Mouse (Mus musculus) erythroblast, embryonic 14.5 days (primary cell): ENCODE results near the gene Zfp764. TPM values are rescaled to one million over a fixed set of nuclear protein-coding genes. Genes with fewer than 3 reads are reported as not detected.
"Not testable (repeated sequence)": the region's sequence is repeated elsewhere in the genome, so short reads cannot be mapped to it uniquely, and the experiment has no call there.

Experiments used
- H3K27me3 ChIP-seq: 2 replicates; pipeline ENCODE4 v1.6.1; 2012; ENCODE audit warnings: inconsistent platforms; ENCODE audit not compliant: control insufficient read depth
- H3K36me3 ChIP-seq: 2 replicates; pipeline ENCODE4 v1.6.1; 2012; ENCODE audit warnings: mild to moderate bottlenecking, inconsistent platforms; ENCODE audit not compliant: control insufficient read depth
- H3K4me1 ChIP-seq: 2 replicates; pipeline ENCODE4 v1.6.1; 2012; ENCODE audit warnings: inconsistent platforms; ENCODE audit not compliant: control insufficient read depth
- H3K4me3 ChIP-seq: replicated peaks from 2 replicates; pipeline ENCODE3; 2012; ENCODE audit warnings: moderate library complexity, mild to moderate bottlenecking, inconsistent platforms
- H3K9me3 ChIP-seq: 2 replicates; pipeline ENCODE4 v1.6.1; 2012; ENCODE audit warnings: low read length, inconsistent platforms, mixed read lengths; ENCODE audit not compliant: control insufficient read depth
- GATA1 ChIP-seq: IDR thresholded peaks from 2 replicates; pipeline ENCODE4 v1.6.1; 2012; ENCODE audit warnings: low read length, inconsistent platforms, mixed read lengths
- TAL1 ChIP-seq: IDR thresholded peaks from 3 replicates; pipeline ENCODE4 v1.6.1; 2012; ENCODE audit warnings: low read length, inconsistent platforms, mixed read lengths
- polyA plus RNA-seq: library from polyadenylated mRNA; stranded (reverse); fragments of >175 nt; gene quantifications from 2 replicates; pipeline ENCODE4 v1.2.3, GENCODE M21; 2012

Zfp764 gene
- polyA plus RNA-seq, 1 experiment: not detected

GRCm38 (mm10) chr7:127371213-127371612 lies 35.4 kb downstream of the Zfp764 start:
- Histone ChIP-seq H3K4me3 (no peak overlapping the region), H3K4me1 (peaks cover 20% of the 10 kb centered on the region), H3K27me3 (no peaks in the 10 kb centered on the region), H3K36me3 (peaks cover 10% of the 10 kb centered on the region), H3K9me3 (peaks cover 4% of the 10 kb centered on the region; the same call in 1 of the 2 replicates)
- TF ChIP-seq GATA1: no peak
- TF ChIP-seq TAL1: no peak

- H3K27me3 ChIP-seq: peaks cover 29% of the 10 kb centered on the region
- peaks cover 11% of the 10 kb centered on the region for H3K4me1 ChIP-seq
- no peak for TF ChIP-seq GATA1
- no peak for TF ChIP-seq TAL1
- H3K9me3 ChIP-seq: no peaks in the 10 kb centered on the region
- H3K4me3 ChIP-seq: no peak overlapping the region
- no peaks in the 10 kb centered on the region for H3K36me3 ChIP-seq
Observed at GRCm38 (mm10) chr7:127366249-127366648, 40.4 kb downstream of the Zfp764 start.

- H3K4me3 ChIP-seq: no peak overlapping the region
- H3K4me1 ChIP-seq: peaks cover 10% of the 10 kb centered on the region
- no peaks in the 10 kb centered on the region for H3K9me3 ChIP-seq
- TF ChIP-seq GATA1: no peak
- no peak for TF ChIP-seq TAL1
- H3K27me3 ChIP-seq: peaks cover 41% of the 10 kb centered on the region
- no peaks in the 10 kb centered on the region for H3K36me3 ChIP-seq
Observed at GRCm38 (mm10) chr7:127364166-127364565, 42.5 kb downstream of the Zfp764 start.

- H3K4me1 ChIP-seq: peaks cover 10% of the 10 kb centered on the region
- no peaks in the 10 kb centered on the region for H3K9me3 ChIP-seq
- peak overlapping the region; percentile 14 for H3K4me3 ChIP-seq
- peaks cover 43% of the 10 kb centered on the region for H3K27me3 ChIP-seq
- no peak for TF ChIP-seq GATA1
- no peak for TF ChIP-seq TAL1
- H3K36me3 ChIP-seq: no peaks in the 10 kb centered on the region
Observed at GRCm38 (mm10) chr7:127363475-127363921, 43.1 kb downstream of the Zfp764 start.

- not testable (repeated sequence) for H3K9me3 ChIP-seq, H3K4me3 ChIP-seq, H3K4me1 ChIP-seq, H3K36me3 ChIP-seq
- peaks cover 51% of the 10 kb centered on the region for H3K27me3 ChIP-seq
Observed at GRCm38 (mm10) chr7:127362418-127362817, 44.2 kb downstream of the Zfp764 start.

- Histone ChIP-seq H3K4me1 (peaks cover 10% of the 10 kb centered on the region), H3K27me3 (peaks cover 51% of the 10 kb centered on the region), H3K9me3 (no peaks in the 10 kb centered on the region), H3K36me3 (no peaks in the 10 kb centered on the region), H3K4me3 (no peak overlapping the region)
- TF ChIP-seq GATA1 (no peak), TAL1 (no peak)
Observed at GRCm38 (mm10) chr7:127361449-127361848, 45.2 kb downstream of the Zfp764 start.

GRCm38 (mm10) chr7:127360265-127360664 lies 46.4 kb downstream of the Zfp764 start:
- H3K4me1 ChIP-seq: peaks cover 10% of the 10 kb centered on the region
- no peaks in the 10 kb centered on the region for H3K36me3 ChIP-seq
- H3K27me3 ChIP-seq: peaks cover 45% of the 10 kb centered on the region
- no peak overlapping the region for H3K4me3 ChIP-seq
- no peak for TF ChIP-seq TAL1
- TF ChIP-seq GATA1: no peak
- H3K9me3 ChIP-seq: no peaks in the 10 kb centered on the region

GRCm38 (mm10) chr7:127358472-127358871 lies 48.1 kb downstream of the Zfp764 start:
- peaks cover 31% of the 10 kb centered on the region for H3K27me3 ChIP-seq
- no peak overlapping the region for H3K4me3 ChIP-seq
- TF ChIP-seq TAL1 (no peak), GATA1 (no peak)

GRCm38 (mm10) chr7:127357871-127358270 lies 48.8 kb downstream of the Zfp764 start:
- Histone ChIP-seq H3K9me3 (no peaks in the 10 kb centered on the region), H3K4me3 (no peak overlapping the region)
- TF ChIP-seq GATA1 (no peak), TAL1 (no peak)

More at GRCm38 (mm10) chr7:127358472-127358871, 48.1 kb downstream of the Zfp764 start:
- no peaks in the 10 kb centered on the region for H3K9me3 ChIP-seq
- H3K36me3 ChIP-seq: no peaks in the 10 kb centered on the region
- H3K4me1 ChIP-seq: peaks cover 6% of the 10 kb centered on the region

GRCm38 (mm10) chr7:127355796-127356195 lies 50.8 kb downstream of the Zfp764 start:
- no peaks in the 10 kb centered on the region; the same call in 1 of the 2 replicates for H3K4me1 ChIP-seq
- H3K9me3 ChIP-seq: no peaks in the 10 kb centered on the region
- peaks cover 19% of the 10 kb centered on the region for H3K27me3 ChIP-seq
- TF ChIP-seq GATA1 (no peak), TAL1 (no peak)
- no peak overlapping the region for H3K4me3 ChIP-seq
- no peaks in the 10 kb centered on the region for H3K36me3 ChIP-seq

More at GRCm38 (mm10) chr7:127357871-127358270, 48.8 kb downstream of the Zfp764 start:
- H3K4me1 ChIP-seq: peaks cover 3% of the 10 kb centered on the region
- no peaks in the 10 kb centered on the region for H3K36me3 ChIP-seq
- peaks cover 26% of the 10 kb centered on the region for H3K27me3 ChIP-seq

Other genes with a start within 250 kb of the Zfp764 start
- 6.9 and 9.2 TPM in 2 replicates for gene Cd2bp2, start 210.8 kb downstream of the Zfp764 start, polyA plus RNA-seq
- gene Tbc1d10b, start 198.4 kb downstream of the Zfp764 start, polyA plus RNA-seq: 9.3 and 10.4 TPM in 2 replicates
- 2.0 and 3.5 TPM in 2 replicates for gene Mylpf, start 197.9 kb downstream of the Zfp764 start, polyA plus RNA-seq
- 0.26 and 0.33 TPM in 2 replicates for gene Zfp553, start 173.8 kb downstream of the Zfp764 start, polyA plus RNA-seq
- 26.0 and 36.2 TPM in 2 replicates for gene Sept1, start 173.7 kb downstream of the Zfp764 start, polyA plus RNA-seq
- gene Zfp771, start 162.5 kb downstream of the Zfp764 start, polyA plus RNA-seq: 4.0 and 4.8 TPM in 2 replicates
- 9.7 and 14.1 TPM in 2 replicates for gene Dctpp1, start 146.1 kb downstream of the Zfp764 start, polyA plus RNA-seq
- gene Sephs2, start 132.8 kb downstream of the Zfp764 start, polyA plus RNA-seq: 1.4 and 1.5 TPM in 2 replicates
- gene Itgal, start 110.6 kb downstream of the Zfp764 start, polyA plus RNA-seq: 0.06 TPM in 2 replicates
- gene Zfp768, start 61.2 kb downstream of the Zfp764 start, polyA plus RNA-seq: 0.17 and 0.26 TPM in 2 replicates
- gene Zfp747, start 30.8 kb downstream of the Zfp764 start, polyA plus RNA-seq: 0.08 TPM in 1 of 2 replicates, not detected in the other
- gene 9130019O22Rik, start 19.7 kb downstream of the Zfp764 start, polyA plus RNA-seq: 0.02 TPM in 2 replicates
- 0.06 TPM in 1 of 2 replicates, not detected in the other for gene E430018J23Rik, start 13.2 kb downstream of the Zfp764 start, polyA plus RNA-seq
- gene Zfp688, start 15.2 kb upstream of the Zfp764 start, polyA plus RNA-seq: 2.3 and 2.4 TPM in 2 replicates
- gene Zfp689, start 42.3 kb upstream of the Zfp764 start, polyA plus RNA-seq: 2.1 and 3.0 TPM in 2 replicates
- 11.7 and 14.3 TPM in 2 replicates for gene Prr14, start 52.8 kb upstream of the Zfp764 start, polyA plus RNA-seq
- 36.3 and 37.8 TPM in 2 replicates for gene Fbrs, start 72.4 kb upstream of the Zfp764 start, polyA plus RNA-seq
- 1.0 and 1.5 TPM in 2 replicates for gene Srcap, start 105.2 kb upstream of the Zfp764 start, polyA plus RNA-seq
- gene Gm42715, start 112.8 kb upstream of the Zfp764 start, polyA plus RNA-seq: 7.0 and 7.8 TPM in 2 replicates
- gene Tmem265, start 154.6 kb upstream of the Zfp764 start, polyA plus RNA-seq: 0.61 and 0.75 TPM in 2 replicates
- gene Phkg2, start 166.5 kb upstream of the Zfp764 start, polyA plus RNA-seq: 5.4 and 7.7 TPM in 2 replicates
- 7.1 and 8.9 TPM in 2 replicates for gene Ccdc189, start 181.8 kb upstream of the Zfp764 start, polyA plus RNA-seq
- gene Rnf40, start 181.9 kb upstream of the Zfp764 start, polyA plus RNA-seq: 4.4 and 5.0 TPM in 2 replicates
- gene Zfp629, start 209.0 kb upstream of the Zfp764 start, polyA plus RNA-seq: 0.11 and 0.15 TPM in 2 replicates